Mouse (Mus musculus) CH12.LX (cell line): ENCODE measurements around the gene Prss22. TPM values are rescaled to one million over a fixed set of nuclear protein-coding genes. Genes with fewer than 3 reads are reported as not detected.

Experiments used
- DNase-seq: peaks from one replicate; pipeline ENCODE4 v3.0.0-alpha.2; 2013; ENCODE audit errors: extremely low read depth
- H3K27ac ChIP-seq: 2 replicates; pipeline ENCODE4 v1.5.1; 2012; ENCODE audit warnings: low read depth, mild to moderate bottlenecking, control low read depth, moderate library complexity; ENCODE audit not compliant: insufficient read depth
- H3K27me3 ChIP-seq: replicated peaks from 2 replicates; pipeline ENCODE3; 2012; ENCODE audit warnings: inconsistent platforms
- H3K36me3 ChIP-seq, 2 experiments: replicated peaks in 1 of 2; 2 replicates each; pipeline versions ENCODE3 to v1.6.1; 2012; ENCODE audit warnings: inconsistent platforms in 1 of 2, low read length in 1 of 2, mild to moderate bottlenecking in 1 of 2, mixed read lengths in 1 of 2, moderate library complexity in 1 of 2; ENCODE audit not compliant: control insufficient read depth in 1 of 2, insufficient read depth in 1 of 2
- H3K4me1 ChIP-seq, 2 experiments: 2 replicates each; pipeline ENCODE4 v1.6.1; 2012; ENCODE audit warnings: inconsistent platforms in 1 of 2, moderate library complexity in 1 of 2; ENCODE audit not compliant: insufficient read depth in 2 of 2, control insufficient read depth in 1 of 2
- H3K4me2 ChIP-seq: 2 replicates; pipeline ENCODE4 v1.6.1; 2012; ENCODE audit warnings: low read depth, mild to moderate bottlenecking, control low read depth; ENCODE audit not compliant: poor library complexity, insufficient read depth, severe bottlenecking
- H3K4me3 ChIP-seq, 3 experiments: fragments of 150-350 bp in 1 of 3; sonication (generic) in 1 of 3; replicated peaks in 1 of 3; 2 replicates each; pipeline versions ENCODE3 to v1.5.1; 2011 to 2012; ENCODE audit warnings: low read depth in 2 of 3, low read length in 2 of 3, mild to moderate bottlenecking in 2 of 3, moderate library complexity in 2 of 3, control low read depth in 1 of 3, improper control_type of control experiment in 1 of 3, inconsistent platforms in 1 of 3, mixed read lengths in 1 of 3; ENCODE audit not compliant: poor library complexity in 1 of 3
- H3K79me2 ChIP-seq: replicated peaks from 2 replicates; pipeline ENCODE4 v1.6.1; 2012; ENCODE audit warnings: mild to moderate bottlenecking, moderate library complexity; ENCODE audit not compliant: control insufficient read depth, poor library complexity, insufficient read depth, severe bottlenecking; ENCODE audit errors: extremely low read depth
- H3K9ac ChIP-seq: 2 replicates; pipeline ENCODE4 v1.6.1; 2012; ENCODE audit warnings: low read depth, mild to moderate bottlenecking, control low read depth, moderate library complexity; ENCODE audit not compliant: insufficient read depth
- H3K9me3 ChIP-seq: replicated peaks from 2 replicates; pipeline ENCODE3; 2012; ENCODE audit warnings: low read length, inconsistent platforms, mixed read lengths
- BHLHE40 ChIP-seq: IDR thresholded peaks from 2 replicates; pipeline ENCODE4 v1.6.1; 2011; ENCODE audit warnings: mild to moderate bottlenecking, low read depth, low read length, improper control_type of control experiment
- CHD2 ChIP-seq: IDR thresholded peaks from 2 replicates; pipeline ENCODE4 v1.6.1; 2011; ENCODE audit warnings: low read length, improper control_type of control experiment
- CTCF ChIP-seq, 2 experiments: IDR thresholded peaks in 1 of 2; conservative IDR thresholded peaks in 1 of 2; 2 replicates each; pipeline ENCODE4 v1.5.1; 2011 to 2012; ENCODE audit warnings: low read depth in 2 of 2, low read length in 2 of 2, improper control_type of control experiment in 1 of 2, inconsistent platforms in 1 of 2, mild to moderate bottlenecking in 1 of 2, moderate library complexity in 1 of 2
- E2F4 ChIP-seq: IDR thresholded peaks from 2 replicates; pipeline ENCODE4 v1.6.1; 2011; ENCODE audit warnings: low read depth, low read length, improper control_type of control experiment; ENCODE audit not compliant: insufficient replicate concordance
- ETS1 ChIP-seq: conservative IDR thresholded peaks from 2 replicates; pipeline ENCODE4 v1.6.1; 2012; ENCODE audit warnings: low read depth, mild to moderate bottlenecking, inconsistent platforms, low read length, improper control_type of control experiment, moderate library complexity
- HCFC1 ChIP-seq: IDR thresholded peaks from 2 replicates; pipeline ENCODE4 v1.6.1; 2012; ENCODE audit warnings: low read depth, mild to moderate bottlenecking, inconsistent platforms, low read length, improper control_type of control experiment
- IRF4 ChIP-seq: IDR thresholded peaks from 2 replicates; pipeline ENCODE4 v1.6.1; 2014; ENCODE audit warnings: low read depth, mild to moderate bottlenecking, inconsistent platforms, low read length, improper control_type of control experiment
- JUND ChIP-seq: conservative IDR thresholded peaks from 2 replicates; pipeline ENCODE4 v1.6.1; 2011; ENCODE audit warnings: low read depth, low read length, improper control_type of control experiment
- MAZ ChIP-seq: IDR thresholded peaks from 2 replicates; pipeline ENCODE4 v1.6.1; 2012; ENCODE audit warnings: low read depth, mild to moderate bottlenecking, inconsistent platforms, low read length, improper control_type of control experiment, moderate library complexity
- MEF2A ChIP-seq: IDR thresholded peaks from 2 replicates; pipeline ENCODE4 v1.6.1; 2014; ENCODE audit warnings: low read depth, mild to moderate bottlenecking, inconsistent platforms, low read length, improper control_type of control experiment, borderline replicate concordance
- POLR2A ChIP-seq: IDR thresholded peaks from 2 replicates; pipeline ENCODE4 v1.6.1; 2011; ENCODE audit warnings: low read depth, mild to moderate bottlenecking, improper control_type of control experiment, low read length
- RAD21 ChIP-seq: IDR thresholded peaks from 2 replicates; pipeline ENCODE4 v1.6.1; 2011; ENCODE audit warnings: low read depth, mild to moderate bottlenecking, low read length, improper control_type of control experiment, moderate library complexity
- UBTF ChIP-seq: IDR thresholded peaks from 2 replicates; pipeline ENCODE4 v1.6.1; 2012; ENCODE audit warnings: low read depth, mild to moderate bottlenecking, inconsistent platforms, low read length, improper control_type of control experiment, moderate library complexity
- USF2 ChIP-seq: conservative IDR thresholded peaks from 2 replicates; pipeline ENCODE4 v1.6.1; 2011; ENCODE audit warnings: low read depth, low read length, improper control_type of control experiment
- ZC3H11A ChIP-seq: IDR thresholded peaks from 2 replicates; pipeline ENCODE4 v1.6.1; 2012; ENCODE audit warnings: low read depth, mild to moderate bottlenecking, inconsistent platforms, low read length, improper control_type of control experiment
- ZKSCAN1 ChIP-seq: IDR thresholded peaks from 2 replicates; pipeline ENCODE4 v1.6.1; 2012; ENCODE audit warnings: low read depth, inconsistent platforms, low read length, improper control_type of control experiment, borderline replicate concordance
- ZMIZ1 ChIP-seq: IDR thresholded peaks from 2 replicates; pipeline ENCODE4 v1.6.1; 2012; ENCODE audit warnings: low read depth, mild to moderate bottlenecking, inconsistent platforms, low read length, improper control_type of control experiment
- dilution Hi-C: fragments of 300-500 bp; cut with MboI; formaldehyde crosslinking; loops from 2 replicates; pipeline ENCODE4 v1.14.3; 2020; ENCODE audit warnings: low sequenced_read_pairs; ENCODE audit not compliant: extremely low pct_unique_long_range_greater_than_20kb, extremely low pct_ligation_motif_present
- in situ Hi-C: fragments of 300-500 bp; cut with MboI; formaldehyde crosslinking; loops from 3 replicates; pipeline ENCODE4 v1.14.3; 2019; ENCODE audit warnings: low sequenced_read_pairs, low pct_ligation_motif_present, low pct_unique_long_range_greater_than_20kb, mixed read lengths
- polyA plus RNA-seq: library from polyadenylated mRNA; unstranded; fragments of >175 nt; gene quantifications from 2 replicates; pipeline ENCODE4 v1.2.1, GENCODE M21; 2012; ENCODE audit warnings: low read depth; ENCODE audit not compliant: insufficient read length
- total RNA-seq, 2 experiments: library from RNA; depleted of rRNA; stranded (reverse); fragments of 300-350 nt in 1 of 2; fragments of >200 nt in 1 of 2; gene quantifications; 2 replicates each; pipeline ENCODE4 v1.2.3; 2012 to 2014

Prss22 gene
- total and polyA plus RNA-seq, 3 experiments: not detected

- in situ Hi-C loops: no loop called here
- H3K27ac ChIP-seq: no peak overlapping the region
- no peaks in the 10 kb centered on the region for H3K79me2 ChIP-seq
Measured at GRCm38 (mm10) chr17:23989802-23990201, 8.1 kb downstream of the Prss22 start.

GRCm38 (mm10) chr17:23984989-23985388 lies 12.9 kb downstream of the Prss22 start:
- dilution Hi-C loops: no loop called here
- Histone ChIP-seq H3K27me3 (peaks cover 36% of the 10 kb centered on the region), H3K79me2 (no peaks in the 10 kb centered on the region), H3K4me2 (no peak overlapping the region), H3K36me3 (no peaks in the 10 kb centered on the region), H3K9me3 (no peaks in the 10 kb centered on the region)
- in situ Hi-C loops: no loop called here
- TF ChIP-seq CHD2 (no peak), POLR2A (no peak), CTCF (conservative IDR thresholded peaks at IDR 0.05 in 1 of 2, IDR thresholded peaks at IDR 0.05 in 1 of 2; ENCODE audit: low read depth in 2 of 2, low read length in 2 of 2) (no peak), ZC3H11A (no peak), ZKSCAN1 (no peak), ZMIZ1 (no peak), ETS1 (no peak), E2F4 (no peak)
- TF ChIP-seq, all 38 proteins: peak for 0
- H3K4me3 ChIP-seq: no peak overlapping the region
- H3K9ac ChIP-seq: no peak overlapping the region
- peaks cover 12 to 35% of the 10 kb centered on the region in 2 experiments for H3K4me1 ChIP-seq
- H3K27ac ChIP-seq: no peak overlapping the region
- no peak for DNase-seq

More at GRCm38 (mm10) chr17:23989802-23990201, 8.1 kb downstream of the Prss22 start:
- Histone ChIP-seq H3K4me1 (peaks cover 4 to 9% of the 10 kb centered on the region in 2 experiments; a peak in 3 of 4 replicates), H3K9me3 (no peaks in the 10 kb centered on the region), H3K27me3 (peaks cover 56% of the 10 kb centered on the region), H3K4me2 (no peak overlapping the region), H3K4me3 (no peak overlapping the region), H3K36me3 (no peaks in the 10 kb centered on the region), H3K9ac (no peak overlapping the region)
- dilution Hi-C loops: no loop called here
- TF ChIP-seq POLR2A (no peak), HCFC1 (no peak), UBTF (no peak), MAZ (no peak), RAD21 (no peak)
- DNase-seq: no peak

- in situ Hi-C loops (no loop called here), dilution Hi-C loops (no loop called here)
- no peaks in the 10 kb centered on the region for H3K36me3 ChIP-seq
- peaks cover 20% of the 10 kb centered on the region for H3K27me3 ChIP-seq
- peak; percentile 88 for TF ChIP-seq MEF2A
- peak; percentile 27; the same call in 1 of the 2 replicates for TF ChIP-seq IRF4
- peak; percentile 48; the same call in 1 of the 2 replicates for TF ChIP-seq HCFC1
- 0 out of 2 replicates have a peak, but pooled peaks have one; percentile 55 for TF ChIP-seq CHD2
- 0 out of 2 replicates have a peak, but pooled peaks have one; percentile 45 for TF ChIP-seq ETS1
- TF ChIP-seq USF2: no peak
- peak; percentile 23; the same call in 1 of the 2 replicates for TF ChIP-seq BHLHE40
- no peak for TF ChIP-seq JUND
- H3K9ac ChIP-seq: no peak overlapping the region
- no peaks in the 10 kb centered on the region for H3K9me3 ChIP-seq
- DNase-seq: peak; percentile 43
- H3K4me2 ChIP-seq: peak overlapping the region; percentile 43; the same call in 1 of the 2 replicates
- H3K4me3 ChIP-seq: no peak overlapping the region
- H3K79me2 ChIP-seq: no peaks in the 10 kb centered on the region
- peaks cover 15 to 48% of the 10 kb centered on the region in 2 experiments for H3K4me1 ChIP-seq
- H3K27ac ChIP-seq: no peak overlapping the region
Measured at GRCm38 (mm10) chr17:23982912-23983311, 15.0 kb downstream of the Prss22 start.
